Mouse (Mus musculus) forebrain, postnatal 0 days (tissue): ENCODE measurements around the gene Pclaf. TPM values are rescaled to one million over a fixed set of nuclear protein-coding genes. Genes with fewer than 3 reads are reported as not detected.

ENCODE experiments used
- ATAC-seq: fragments of 200-750 bp; cut with Nextera tagmentation; 2 replicates; pipeline ENCODE4 v1.8.0; 2017; ENCODE audit warnings: mild to moderate bottlenecking, moderate library complexity
- DNase-seq: peaks from one replicate; pipeline ENCODE4 v3.0.0-alpha.2; 2015
- H3K27ac ChIP-seq: fragments of 300-500 bp; sonication (generic); 2 replicates; pipeline ENCODE4 v1.5.1; 2014; ENCODE audit warnings: low read depth, mild to moderate bottlenecking, antibody characterized with exemption, low read length, moderate library complexity, mixed read lengths
- H3K27me3 ChIP-seq: fragments of 300-500 bp; sonication (generic); 2 replicates; pipeline ENCODE4 v1.6.1; 2014; ENCODE audit warnings: mild to moderate bottlenecking, low read length, mixed read lengths; ENCODE audit not compliant: insufficient read depth
- H3K36me3 ChIP-seq: fragments of 300-500 bp; sonication (generic); 2 replicates; pipeline ENCODE4 v1.6.1; 2014; ENCODE audit warnings: mild to moderate bottlenecking, moderate library complexity; ENCODE audit not compliant: insufficient read depth
- H3K4me1 ChIP-seq: fragments of 300-500 bp; sonication (generic); 2 replicates; pipeline ENCODE4 v1.6.1; 2014; ENCODE audit warnings: antibody characterized with exemption; ENCODE audit not compliant: insufficient read depth
- H3K4me2 ChIP-seq: fragments of 300-500 bp; sonication (generic); 2 replicates; pipeline ENCODE4 v1.6.1; 2014; ENCODE audit warnings: low read depth, mild to moderate bottlenecking, moderate library complexity
- H3K4me3 ChIP-seq: fragments of 300-500 bp; sonication (generic); 2 replicates; pipeline ENCODE4 v1.5.1; 2014; ENCODE audit warnings: low read depth, low read length, mixed read lengths
- H3K9ac ChIP-seq: fragments of 300-500 bp; sonication (generic); 2 replicates; pipeline ENCODE4 v1.6.1; 2014; ENCODE audit warnings: mild to moderate bottlenecking
- H3K9me3 ChIP-seq: fragments of 300-500 bp; sonication (generic); 2 replicates; pipeline ENCODE4 v1.6.1; 2016; ENCODE audit warnings: low read length
- CTCF ChIP-seq: sonication (generic); IDR thresholded peaks from 2 replicates; pipeline ENCODE4 v1.5.1; 2016; ENCODE audit warnings: antibody characterized with exemption, control low read depth, low read depth
- WGBS: fragments of 180-500 bp; shearing (Covaris S2); extraction: QIAGEN DNeasy Blood & Tissue Kit; methylation state at CpG from one replicate; pipeline ENCODE4 v1.1.7; 2014; 5-methylcytosine and 5-hydroxymethylcytosine counted together
- polyA plus RNA-seq: library from polyadenylated mRNA; unstranded; fragments of >200 nt; fragmentation: Nextera tagmentation; extraction: Ambion mirVana; gene quantifications from 2 replicates; pipeline ENCODE4 v1.2.1, GENCODE M21; 2015
- total RNA-seq: library from RNA; depleted of rRNA; stranded (reverse); fragments of >200 nt; gene quantifications from 2 replicates; pipeline ENCODE4 v1.2.3, GENCODE M21; 2014; rRNA removed

Gene Pclaf
- total and polyA plus RNA-seq, 2 experiments from 2014 or later = 12.8 to 17.2 TPM

DNA sequence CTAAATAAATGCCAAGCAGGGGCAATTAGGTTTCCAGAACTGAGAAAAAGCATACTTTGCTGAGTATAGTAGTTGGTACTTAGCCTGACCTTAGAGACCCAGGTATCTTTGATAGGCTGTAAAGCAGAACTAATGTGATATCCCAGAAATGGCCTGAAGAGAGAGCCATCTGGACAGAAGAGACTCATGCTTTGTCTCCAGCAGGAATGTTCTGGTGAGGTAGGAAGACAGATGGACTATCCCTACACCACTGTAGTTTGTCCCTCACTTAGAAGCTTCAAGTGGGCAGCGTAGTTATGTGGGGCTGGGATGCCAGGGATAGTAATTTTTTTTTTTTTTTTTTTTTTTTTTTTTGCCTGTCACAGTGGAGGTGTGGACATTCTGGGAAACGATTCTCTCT is 23.9 kb downstream of the Pclaf start:
- no peak for DNase-seq
- 78% methylated on average over 2 of the region's 2 CpGs for WGBS
- Histone ChIP-seq H3K9ac (no peak overlapping the region), H3K4me1 (no peaks in the 10 kb centered on the region; the same call in 1 of the 2 replicates), H3K4me3 (no peak overlapping the region), H3K36me3 (no peaks in the 10 kb centered on the region), H3K9me3 (no peaks in the 10 kb centered on the region), H3K27me3 (no peaks in the 10 kb centered on the region), H3K4me2 (no peak overlapping the region), H3K27ac (no peak overlapping the region)
- no peak for TF ChIP-seq CTCF
- no peak for ATAC-seq

DNA sequence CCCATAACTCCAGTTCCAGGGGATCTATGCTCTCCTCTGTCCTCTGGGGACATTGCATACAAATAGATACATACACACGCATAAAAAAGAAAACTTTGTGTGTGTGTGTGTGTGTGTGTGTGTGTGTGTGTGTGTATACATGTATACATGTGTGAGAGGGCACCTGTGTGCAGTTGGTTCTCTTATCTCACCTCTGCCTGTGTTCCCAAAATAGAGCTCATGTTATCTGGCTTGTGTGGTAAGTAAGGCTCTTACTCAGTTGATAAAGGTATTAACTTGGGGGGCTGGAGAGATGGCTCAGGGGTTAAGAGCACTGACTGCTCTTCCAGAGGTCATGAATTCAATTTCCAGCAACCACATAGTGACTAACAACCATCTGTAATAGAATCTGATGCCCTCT is 27.0 kb downstream of the Pclaf start:
- no peak overlapping the region for H3K9ac ChIP-seq
- no peaks in the 10 kb centered on the region for H3K36me3 ChIP-seq
- H3K4me3 ChIP-seq = no peak overlapping the region
- 93% methylated on average over 1 of the region's 1 CpGs for whole genome bisulfite sequencing
- H3K27me3 ChIP-seq = no peaks in the 10 kb centered on the region
- no peak overlapping the region for H3K27ac ChIP-seq
- no peaks in the 10 kb centered on the region for H3K9me3 ChIP-seq
- TF ChIP-seq CTCF = no peak
- H3K4me1 ChIP-seq = no peaks in the 10 kb centered on the region
- ATAC-seq (no peak), DNase-seq (no peak)
- H3K4me2 ChIP-seq = no peak overlapping the region

- TF ChIP-seq CTCF = no peak
- H3K27me3 ChIP-seq = no peaks in the 10 kb centered on the region
- DNase-seq (no peak), ATAC-seq (no peak)
- no peaks in the 10 kb centered on the region for H3K9me3 ChIP-seq
- no peak overlapping the region for H3K27ac ChIP-seq
- H3K4me2 ChIP-seq = no peak overlapping the region
- H3K36me3 ChIP-seq = no peaks in the 10 kb centered on the region
- no peaks in the 10 kb centered on the region for H3K4me1 ChIP-seq
- H3K4me3 ChIP-seq = no peak overlapping the region
- no peak overlapping the region for H3K9ac ChIP-seq
Observed at GRCm38 (mm10) chr9:65928456-65928855, 38.4 kb downstream of the Pclaf start.

- Histone ChIP-seq H3K4me1 (no peaks in the 10 kb centered on the region), H3K27me3 (no peaks in the 10 kb centered on the region), H3K9me3 (no peaks in the 10 kb centered on the region), H3K36me3 (no peaks in the 10 kb centered on the region), H3K27ac (no peak overlapping the region), H3K4me3 (no peak overlapping the region), H3K4me2 (no peak overlapping the region), H3K9ac (no peak overlapping the region)
- DNase-seq (no peak), ATAC-seq (no peak)
- TF ChIP-seq CTCF = no peak
Observed at GRCm38 (mm10) chr9:65929826-65930225, 39.8 kb downstream of the Pclaf start.

- 92% methylated on average over 2 of the region's 2 CpGs for whole genome bisulfite sequencing
- H3K9me3 ChIP-seq = no peaks in the 10 kb centered on the region
- no peaks in the 10 kb centered on the region for H3K4me1 ChIP-seq
- H3K4me3 ChIP-seq = no peak overlapping the region
- ATAC-seq (no peak), DNase-seq (no peak)
- no peaks in the 10 kb centered on the region for H3K36me3 ChIP-seq
- H3K9ac ChIP-seq = no peak overlapping the region
- no peak for TF ChIP-seq CTCF
- H3K27me3 ChIP-seq = no peaks in the 10 kb centered on the region
- no peak overlapping the region for H3K4me2 ChIP-seq
- no peak overlapping the region for H3K27ac ChIP-seq
Observed at GRCm38 (mm10) chr9:65937566-65937965, 47.5 kb downstream of the Pclaf start.

DNA sequence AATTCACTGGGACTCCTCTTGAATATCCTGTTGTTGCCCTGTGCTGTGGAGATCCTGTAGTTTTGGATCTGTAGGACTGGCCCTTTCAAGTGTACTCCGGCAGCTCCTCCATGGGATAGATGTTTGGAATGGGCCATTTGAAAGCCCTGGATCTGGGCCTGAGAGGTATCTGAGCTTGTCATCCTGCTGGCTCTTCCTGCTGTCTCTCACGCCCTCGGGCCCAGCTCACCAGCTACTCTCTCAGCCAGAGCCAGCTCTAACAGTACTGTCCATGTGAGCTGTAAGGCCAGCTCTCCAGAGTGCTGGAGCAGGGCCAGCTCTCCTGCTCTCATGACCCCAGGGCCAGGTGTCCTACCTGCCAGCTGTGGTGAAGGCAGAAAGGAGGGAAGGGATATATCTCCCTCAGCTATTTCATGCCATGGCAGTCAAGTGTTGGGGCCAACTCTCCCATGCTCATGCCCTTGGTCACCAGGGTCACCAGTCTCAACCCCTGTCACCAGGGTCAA is 61.1 kb downstream of the Pclaf start:
- H3K9me3 ChIP-seq = no peaks in the 10 kb centered on the region
- no peak for ATAC-seq
- 90% methylated on average over 3 of the region's 3 CpGs for WGBS

More for the DNA sequence above, 61.1 kb downstream of the Pclaf start:
- DNase-seq = no peak
- Histone ChIP-seq H3K9ac (no peak overlapping the region), H3K36me3 (no peaks in the 10 kb centered on the region), H3K27ac (no peak overlapping the region), H3K4me2 (no peak overlapping the region), H3K27me3 (no peaks in the 10 kb centered on the region), H3K4me3 (no peak overlapping the region), H3K4me1 (no peaks in the 10 kb centered on the region)
- TF ChIP-seq CTCF = no peak

Other genes with a start within 250 kb of the Pclaf start
- 284 and 301 TPM in 2 replicates for gene Oaz2, start 222.2 kb upstream of the Pclaf start, total RNA-seq
- gene Oaz2, start 222.2 kb upstream of the Pclaf start, polyA plus RNA-seq = 374 and 392 TPM in 2 replicates
- 9.8 and 9.9 TPM in 2 replicates for gene Zfp609, start 62.7 kb upstream of the Pclaf start, total RNA-seq
- 3.8 and 5.0 TPM in 2 replicates for gene Zfp609, start 62.7 kb upstream of the Pclaf start, polyA plus RNA-seq
- gene Trip4, start 18.6 kb downstream of the Pclaf start, total RNA-seq = 29.4 and 41.9 TPM in 2 replicates
- gene Trip4, start 18.6 kb downstream of the Pclaf start, polyA plus RNA-seq = 15.3 and 22.6 TPM in 2 replicates
- 25.5 and 26.5 TPM in 2 replicates for gene Csnk1g1, start 18.7 kb downstream of the Pclaf start, total RNA-seq
- 8.0 and 14.5 TPM in 2 replicates for gene Csnk1g1, start 18.7 kb downstream of the Pclaf start, polyA plus RNA-seq
- gene Ppib, start 170.0 kb downstream of the Pclaf start, total RNA-seq = 297 and 350 TPM in 2 replicates
- gene Ppib, start 170.0 kb downstream of the Pclaf start, polyA plus RNA-seq = 350 and 413 TPM in 2 replicates
- gene Snx22, start 179.5 kb downstream of the Pclaf start, total RNA-seq = 4.0 and 5.8 TPM in 2 replicates
- 7.3 and 7.5 TPM in 2 replicates for gene Snx22, start 179.5 kb downstream of the Pclaf start, polyA plus RNA-seq
- gene Snx1, start 236.3 kb downstream of the Pclaf start, total RNA-seq = 59.8 and 66.9 TPM in 2 replicates
- gene Snx1, start 236.3 kb downstream of the Pclaf start, polyA plus RNA-seq = 42.8 and 51.5 TPM in 2 replicates
- gene Ciao2a, start 236.4 kb downstream of the Pclaf start, total RNA-seq = 33.0 and 46.2 TPM in 2 replicates
- 60.7 and 67.7 TPM in 2 replicates for gene Ciao2a, start 236.4 kb downstream of the Pclaf start, polyA plus RNA-seq